Mouse (Mus musculus): ENCODE data around the gene Ern1.
"Not testable (repeated sequence)": the region's sequence is repeated elsewhere in the genome, so short reads cannot be mapped to it uniquely, and the experiment has no call there.

The Ern1 gene

GRCm38 (mm10) chr11:106480530-106480885 is 7.1 kb downstream of the Ern1 start:
- DNase-seq (ENCODE audit: low spot score), result no peak

GRCm38 (mm10) chr11:106479619-106480529 is 7.8 kb downstream of the Ern1 start:
- no peak for DNase-seq (ENCODE audit: low spot score)

- DNase-seq (ENCODE audit: low spot score), result no peak
Measured at GRCm38 (mm10) chr11:106478745-106479144, 8.9 kb downstream of the Ern1 start.

- no peak for DNase-seq (ENCODE audit: low spot score)
Measured at GRCm38 (mm10) chr11:106477505-106478160, 10.0 kb downstream of the Ern1 start.

GRCm38 (mm10) chr11:106475309-106475708 is 12.3 kb downstream of the Ern1 start:
- no peak for DNase-seq (ENCODE audit: low spot score)

GRCm38 (mm10) chr11:106471629-106472028 is 16.0 kb downstream of the Ern1 start:
- DNase-seq (ENCODE audit: low spot score), result no peak

- DNase-seq (ENCODE audit: low spot score), result no peak
Measured at GRCm38 (mm10) chr11:106468509-106468908, 19.1 kb downstream of the Ern1 start.

- DNase-seq (ENCODE audit: low spot score), result no peak
Measured at GRCm38 (mm10) chr11:106465932-106466331, 21.7 kb downstream of the Ern1 start.

- no peak for DNase-seq (ENCODE audit: low spot score)
Measured at GRCm38 (mm10) chr11:106465545-106465903, 22.1 kb downstream of the Ern1 start.

- DNase-seq (ENCODE audit: low spot score), result no peak
Measured at GRCm38 (mm10) chr11:106464681-106465544, 22.7 kb downstream of the Ern1 start.

- DNase-seq (ENCODE audit: low spot score), result no peak
Measured at GRCm38 (mm10) chr11:106463845-106464244, 23.8 kb downstream of the Ern1 start.

GRCm38 (mm10) chr11:106462309-106462708 is 25.3 kb downstream of the Ern1 start:
- no peak for DNase-seq (ENCODE audit: low spot score)

- peak; percentile 38 for DNase-seq (ENCODE audit: low spot score)
Measured at GRCm38 (mm10) chr11:106461145-106461932, 26.3 kb downstream of the Ern1 start.

GRCm38 (mm10) chr11:106460671-106461070 is 27.0 kb downstream of the Ern1 start:
- no peak for DNase-seq (ENCODE audit: low spot score)

GRCm38 (mm10) chr11:106458540-106458939 is 29.1 kb downstream of the Ern1 start:
- no peak for DNase-seq (ENCODE audit: low spot score)

- peak; percentile 25 for DNase-seq (ENCODE audit: low spot score)
Measured at GRCm38 (mm10) chr11:106443646-106444045, 44.0 kb downstream of the Ern1 start.

GRCm38 (mm10) chr11:106442564-106442963 is 45.1 kb downstream of the Ern1 start:
- DNase-seq (ENCODE audit: low spot score), result not testable (repeated sequence)

- DNase-seq (ENCODE audit: low spot score), result no peak
Measured at GRCm38 (mm10) chr11:106440318-106440717, 47.3 kb downstream of the Ern1 start.

- no peak for DNase-seq (ENCODE audit: low spot score)
Measured at GRCm38 (mm10) chr11:106439355-106439754, 48.3 kb downstream of the Ern1 start.

- peak; percentile 88 for DNase-seq (ENCODE audit: low spot score)
Measured at GRCm38 (mm10) chr11:106438524-106439177, 49.0 kb downstream of the Ern1 start.

- peak; percentile 21 for DNase-seq (ENCODE audit: low spot score)
Measured at GRCm38 (mm10) chr11:106437543-106437942, 50.1 kb downstream of the Ern1 start.
